Mouse (Mus musculus): ENCODE measurements at regions not wholly inside any gene's neighbourhood (a gene's known extent, or its start where the extent isn't known, plus 50 kb on each side); places are given as distances from the start of the nearest gene placed in this dataset.

DNA sequence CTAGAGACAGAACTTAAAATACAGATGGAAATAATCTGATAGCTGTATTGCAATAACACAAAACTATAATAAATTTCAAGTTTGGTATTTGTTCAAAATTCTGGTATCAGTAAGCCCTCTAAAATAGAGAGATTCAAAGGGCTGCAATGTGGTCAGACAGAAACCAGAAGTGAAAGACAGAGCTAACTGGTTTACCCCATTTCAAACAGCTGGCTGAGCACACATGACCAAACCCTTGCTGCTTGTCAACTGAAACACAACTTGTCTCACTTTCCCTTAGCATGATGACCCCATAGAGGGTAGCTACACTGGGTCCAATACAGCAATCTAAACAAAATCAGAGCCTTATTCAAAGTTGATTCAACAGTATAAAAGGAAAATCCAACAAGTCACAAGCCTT, 234.2 kb upstream of the Sdr16c6 start:
- Histone ChIP-seq H3K27me3 (ENCODE audit: control insufficient read depth, insufficient read depth, insufficient read length) (no peaks in the 10 kb centered on the region), H3K79me2 (ENCODE audit: control insufficient read depth, insufficient read depth) (no peaks in the 10 kb centered on the region), H3K36me3 (ENCODE audit: control insufficient read depth, insufficient read depth) (no peaks in the 10 kb centered on the region), H3K4me2 (ENCODE audit: low read depth) (no peak overlapping the region), H3K4me3 (no peak overlapping the region), H3ac (ENCODE audit: control insufficient read depth, insufficient read length) (no peak overlapping the region)
- no peak for TF ChIP-seq MYOG (IDR thresholded peaks at IDR 0.05; ENCODE audit: control insufficient read depth in 1 of 3, insufficient read depth in 1 of 3, insufficient read length in 2 of 3, low read depth in 2 of 3)
- TF ChIP-seq MAX (IDR thresholded peaks at IDR 0.05; ENCODE audit: low read depth): no peak
- TF ChIP-seq TCF3 (IDR thresholded peaks at IDR 0.05; ENCODE audit: insufficient read length, low read depth): no peak
- TF ChIP-seq POLR2AphosphoS2 (IDR thresholded peaks at IDR 0.05; ENCODE audit: insufficient read length, low read depth): no peak
- no peak for TF ChIP-seq MYOD1 (IDR thresholded peaks at IDR 0.05; ENCODE audit: control insufficient read depth in 1 of 3, insufficient read length in 2 of 3, low read depth in 2 of 3)
- TF ChIP-seq SRF (IDR thresholded peaks at IDR 0.05; ENCODE audit: control insufficient read depth, insufficient read length, low read depth): no peak

DNA sequence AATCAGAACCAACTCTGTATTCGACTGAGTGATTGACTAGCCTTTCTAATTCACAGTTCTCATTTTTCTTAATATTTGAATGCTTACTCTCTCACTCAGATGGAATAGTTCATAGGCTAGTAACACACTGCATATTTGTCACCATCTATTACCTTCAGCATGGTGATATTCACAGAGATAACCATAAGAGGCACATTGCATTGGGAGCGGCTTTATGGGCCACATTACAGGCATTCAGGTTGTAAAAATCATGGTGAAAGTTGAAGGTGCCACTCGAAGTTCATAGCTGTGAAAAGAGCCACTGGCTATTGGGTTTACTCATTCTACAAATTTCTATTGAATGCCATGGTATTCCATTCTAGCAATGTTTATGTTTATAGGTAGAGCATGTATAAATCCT, 229.6 kb upstream of the Sdr16c6 start:
- Histone ChIP-seq H3K27me3 (ENCODE audit: control insufficient read depth, insufficient read depth, insufficient read length) (no peaks in the 10 kb centered on the region), H3K4me2 (ENCODE audit: low read depth) (no peak overlapping the region), H3K4me3 (no peak overlapping the region), H3K36me3 (ENCODE audit: control insufficient read depth, insufficient read depth) (no peaks in the 10 kb centered on the region), H3K79me2 (ENCODE audit: control insufficient read depth, insufficient read depth) (no peaks in the 10 kb centered on the region), H3ac (ENCODE audit: control insufficient read depth, insufficient read length) (no peak overlapping the region)
- TF ChIP-seq MYOD1 (IDR thresholded peaks at IDR 0.05; ENCODE audit: control insufficient read depth in 1 of 3, insufficient read length in 2 of 3, low read depth in 2 of 3): no peak
- no peak for TF ChIP-seq TCF3 (IDR thresholded peaks at IDR 0.05; ENCODE audit: insufficient read length, low read depth)
- TF ChIP-seq CEBPB (IDR thresholded peaks at IDR 0.05; ENCODE audit: insufficient read depth, poor library complexity, severe bottlenecking): no peak
- TF ChIP-seq USF1 (IDR thresholded peaks at IDR 0.05; ENCODE audit: low read depth): no peak
- no peak for TF ChIP-seq E2F4 (IDR thresholded peaks at IDR 0.05; ENCODE audit: insufficient read depth)
- TF ChIP-seq MAX (IDR thresholded peaks at IDR 0.05; ENCODE audit: low read depth): no peak
- TF ChIP-seq POLR2AphosphoS2 (IDR thresholded peaks at IDR 0.05; ENCODE audit: insufficient read length, low read depth): no peak
- TF ChIP-seq TCF12 (IDR thresholded peaks at IDR 0.05; ENCODE audit: insufficient read depth, poor library complexity, severe bottlenecking): no peak
- no peak for TF ChIP-seq SRF (IDR thresholded peaks at IDR 0.05; ENCODE audit: control insufficient read depth, insufficient read length, low read depth)
- no peak for TF ChIP-seq REST (IDR thresholded peaks at IDR 0.05; ENCODE audit: insufficient read depth, insufficient read length)
- TF ChIP-seq POLR2A (IDR thresholded peaks at IDR 0.05; ENCODE audit: insufficient read length, low read depth): no peak

DNA sequence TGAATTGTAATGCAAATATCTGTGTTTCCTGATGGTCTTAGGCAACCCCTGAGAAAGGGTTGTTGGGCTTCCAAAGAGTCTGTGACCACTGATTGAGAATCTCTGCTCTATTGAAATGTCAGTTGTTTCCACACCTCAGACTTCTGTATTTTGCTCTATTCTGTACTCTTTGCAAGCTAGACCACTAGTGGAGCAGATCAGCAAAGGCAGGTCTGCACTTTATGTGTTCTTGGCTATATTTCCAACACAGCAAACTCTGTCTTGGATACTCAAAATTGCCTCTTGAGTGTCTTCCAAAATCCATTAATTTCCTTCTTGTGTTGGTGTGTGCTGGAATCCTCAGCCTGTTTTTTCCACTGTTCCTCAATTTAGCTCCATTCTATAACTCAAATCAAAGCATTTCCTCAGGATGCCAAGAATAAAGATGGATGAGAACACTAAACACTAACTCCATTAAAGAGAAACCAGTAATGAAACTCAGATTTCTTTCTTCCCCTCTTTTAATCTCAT, 228.5 kb upstream of the Sdr16c6 start:
- Histone ChIP-seq H3K36me3 (ENCODE audit: control insufficient read depth, insufficient read depth) (no peaks in the 10 kb centered on the region), H3K4me3 (no peak overlapping the region), H3K4me2 (ENCODE audit: low read depth) (no peak overlapping the region), H3ac (ENCODE audit: control insufficient read depth, insufficient read length) (no peak overlapping the region), H3K79me2 (ENCODE audit: control insufficient read depth, insufficient read depth) (no peaks in the 10 kb centered on the region), H3K27me3 (ENCODE audit: control insufficient read depth, insufficient read depth, insufficient read length) (no peaks in the 10 kb centered on the region)
- TF ChIP-seq TCF3 (IDR thresholded peaks at IDR 0.05; ENCODE audit: insufficient read length, low read depth) (no peak), CEBPB (IDR thresholded peaks at IDR 0.05; ENCODE audit: insufficient read depth, poor library complexity, severe bottlenecking) (no peak), POLR2A (IDR thresholded peaks at IDR 0.05; ENCODE audit: insufficient read length, low read depth) (no peak), POLR2AphosphoS2 (IDR thresholded peaks at IDR 0.05; ENCODE audit: insufficient read length, low read depth) (no peak), REST (IDR thresholded peaks at IDR 0.05; ENCODE audit: insufficient read depth, insufficient read length) (no peak), SRF (IDR thresholded peaks at IDR 0.05; ENCODE audit: control insufficient read depth, insufficient read length, low read depth) (no peak), MAX (IDR thresholded peaks at IDR 0.05; ENCODE audit: low read depth) (no peak), TCF12 (IDR thresholded peaks at IDR 0.05; ENCODE audit: insufficient read depth, poor library complexity, severe bottlenecking) (no peak), MYOD1 (IDR thresholded peaks at IDR 0.05; ENCODE audit: control insufficient read depth in 1 of 3, insufficient read length in 2 of 3, low read depth in 2 of 3) (no peak), USF1 (IDR thresholded peaks at IDR 0.05; ENCODE audit: low read depth) (no peak), MYOG (IDR thresholded peaks at IDR 0.05; ENCODE audit: control insufficient read depth in 1 of 3, insufficient read depth in 1 of 3, insufficient read length in 2 of 3, low read depth in 2 of 3) (no peak), E2F4 (IDR thresholded peaks at IDR 0.05; ENCODE audit: insufficient read depth) (no peak)

DNA sequence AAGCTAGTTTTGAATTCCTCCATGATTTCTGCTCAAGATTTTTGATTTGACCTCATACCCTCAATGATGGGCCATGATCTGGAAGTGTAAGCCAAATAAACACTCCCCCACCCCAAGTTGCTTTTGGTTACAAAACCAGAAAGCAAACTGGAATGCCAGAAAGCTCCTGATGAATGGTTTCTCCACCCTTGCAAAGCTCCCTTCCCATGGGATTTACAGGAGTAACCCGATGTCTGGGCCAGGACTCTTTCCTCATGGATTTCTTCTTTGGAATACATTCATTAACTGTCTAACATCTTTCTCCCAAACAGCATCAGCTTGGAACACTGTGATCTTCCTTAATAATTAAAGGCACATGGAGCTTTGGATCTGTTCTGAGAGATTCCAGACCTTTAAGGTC, 227.3 kb upstream of the Sdr16c6 start:
- no peak overlapping the region for H3ac ChIP-seq (ENCODE audit: control insufficient read depth, insufficient read length)
- H3K79me2 ChIP-seq (ENCODE audit: control insufficient read depth, insufficient read depth): no peaks in the 10 kb centered on the region
- no peak overlapping the region for H3K4me2 ChIP-seq (ENCODE audit: low read depth)
- H3K4me3 ChIP-seq: no peak overlapping the region
- no peaks in the 10 kb centered on the region for H3K27me3 ChIP-seq (ENCODE audit: control insufficient read depth, insufficient read depth, insufficient read length)
- TF ChIP-seq POLR2AphosphoS2 (IDR thresholded peaks at IDR 0.05; ENCODE audit: insufficient read length, low read depth) (no peak), TCF3 (IDR thresholded peaks at IDR 0.05; ENCODE audit: insufficient read length, low read depth) (no peak), MAX (IDR thresholded peaks at IDR 0.05; ENCODE audit: low read depth) (no peak), SRF (IDR thresholded peaks at IDR 0.05; ENCODE audit: control insufficient read depth, insufficient read length, low read depth) (no peak), MYOG (IDR thresholded peaks at IDR 0.05; ENCODE audit: control insufficient read depth in 1 of 3, insufficient read depth in 1 of 3, insufficient read length in 2 of 3, low read depth in 2 of 3) (no peak), TCF12 (IDR thresholded peaks at IDR 0.05; ENCODE audit: insufficient read depth, poor library complexity, severe bottlenecking) (no peak), MYOD1 (IDR thresholded peaks at IDR 0.05; ENCODE audit: control insufficient read depth in 1 of 3, insufficient read length in 2 of 3, low read depth in 2 of 3) (no peak), E2F4 (IDR thresholded peaks at IDR 0.05; ENCODE audit: insufficient read depth) (no peak), POLR2A (IDR thresholded peaks at IDR 0.05; ENCODE audit: insufficient read length, low read depth) (no peak), USF1 (IDR thresholded peaks at IDR 0.05; ENCODE audit: low read depth) (no peak), CEBPB (IDR thresholded peaks at IDR 0.05; ENCODE audit: insufficient read depth, poor library complexity, severe bottlenecking) (no peak), REST (IDR thresholded peaks at IDR 0.05; ENCODE audit: insufficient read depth, insufficient read length) (no peak)
- H3K36me3 ChIP-seq (ENCODE audit: control insufficient read depth, insufficient read depth): no peaks in the 10 kb centered on the region

Measured in myocyte (in vitro differentiated cells).